Mouse (Mus musculus) G1E (cell line): ENCODE measurements around the gene Nkx6-2. TPM values are rescaled to one million over a fixed set of nuclear protein-coding genes. Genes with fewer than 3 reads are reported as not detected.

Experiments
- ATAC-seq: 2 replicates; pipeline ENCODE4 v1.8.0; 2016; ENCODE audit warnings: mild to moderate bottlenecking; ENCODE audit not compliant: insufficient number of reproducible peaks, poor library complexity, low FRiP score, severe bottlenecking; ENCODE audit errors: extremely low read depth
- DNase-seq: peaks from one replicate; pipeline ENCODE4 v3.0.0; 2012; ENCODE audit warnings: low spot score
- H3K27me3 ChIP-seq: 2 replicates; pipeline ENCODE4 v1.6.1; 2012; ENCODE audit warnings: mild to moderate bottlenecking, low read length, inconsistent platforms; ENCODE audit not compliant: insufficient read depth
- H3K36me3 ChIP-seq: replicated peaks from 2 replicates; pipeline ENCODE3; 2012; ENCODE audit warnings: mild to moderate bottlenecking, inconsistent platforms
- H3K4me1 ChIP-seq: 2 replicates; pipeline ENCODE4 v1.6.1; 2012; ENCODE audit warnings: low read depth, low read length, inconsistent platforms, mixed read lengths; ENCODE audit not compliant: insufficient read depth
- H3K4me3 ChIP-seq: 2 replicates; pipeline ENCODE4 v1.5.1; 2012; ENCODE audit warnings: low read depth, mild to moderate bottlenecking, inconsistent platforms, low read length, moderate library complexity, mixed read lengths
- H3K9me3 ChIP-seq: replicated peaks from 2 replicates; pipeline ENCODE4 v1.6.1; 2012; ENCODE audit warnings: inconsistent platforms
- CTCF ChIP-seq: IDR thresholded peaks from 2 replicates; pipeline ENCODE4 v1.5.1; 2012; ENCODE audit warnings: low read depth, low read length, inconsistent platforms, mixed read lengths
- GATA1 ChIP-seq: IDR thresholded peaks from 2 replicates; pipeline ENCODE4 v1.6.1; 2012; ENCODE audit warnings: borderline replicate concordance, low read length, inconsistent platforms, mixed read lengths
- GATA2 ChIP-seq: IDR thresholded peaks from 2 replicates; pipeline ENCODE4 v1.6.1; 2012; ENCODE audit warnings: low read depth, low read length, inconsistent platforms, borderline replicate concordance
- POLR2AphosphoS5 ChIP-seq: IDR thresholded peaks from 2 replicates; pipeline ENCODE4 v1.6.1; 2012; ENCODE audit warnings: low read depth, low read length, inconsistent platforms; ENCODE audit not compliant: insufficient replicate concordance
- TAL1 ChIP-seq: conservative IDR thresholded peaks from 2 replicates; pipeline ENCODE4 v1.6.1; 2012; ENCODE audit warnings: low read depth, low read length, inconsistent platforms, mixed read lengths
- polyA plus RNA-seq: library from polyadenylated mRNA; stranded (reverse); fragments of >175 nt; gene quantifications from 2 replicates; pipeline ENCODE4 v1.2.3, GENCODE M21; 2012
- total RNA-seq, 2 experiments: library from RNA; stranded (forward) in 1 of 2; stranded (reverse) in 1 of 2; fragments of 200-1000 nt in 1 of 2; fragments of >200 nt in 1 of 2; fragmentation: Nextera tagmentation in 1 of 2; gene quantifications; 2 replicates each; pipeline ENCODE4 v1.2.3; 2014 to 2017

Gene Nkx6-2
- not detected in 2 replicates for total RNA-seq (2014; fragmentation: Nextera tagmentation)
- not detected in 2 replicates for total RNA-seq (2017)
- not detected in 2 replicates for polyA plus RNA-seq

GRCm38 (mm10) chr7:139582595-139582994, at the start of gene Nkx6-2:
Nkx6-2 (minus strand) TSS chr7:139582797.
- peaks cover 2% of the 10 kb centered on the region; the same call in 1 of the 2 replicates for H3K27me3 ChIP-seq
- H3K36me3 ChIP-seq: no peaks in the 10 kb centered on the region
- TF ChIP-seq GATA2 (no peak), CTCF (no peak), POLR2AphosphoS5 (no peak), GATA1 (no peak), TAL1 (no peak)
- DNase-seq (no peak), ATAC-seq (no peak)
- H3K4me1 ChIP-seq: no peaks in the 10 kb centered on the region
- H3K4me3 ChIP-seq: peak within 1 kb of the TSS; percentile 23; the same call in 1 of the 2 replicates
- peaks cover 90% of the 10 kb centered on the region for H3K9me3 ChIP-seq

- Histone ChIP-seq H3K36me3 (no peaks in the 10 kb centered on the region), H3K4me3 (no peak overlapping the region), H3K27me3 (peaks cover 4% of the 10 kb centered on the region; the same call in 1 of the 2 replicates), H3K4me1 (no peaks in the 10 kb centered on the region), H3K9me3 (peaks cover 34% of the 10 kb centered on the region)
- no peak for ATAC-seq
- TF ChIP-seq POLR2AphosphoS5 (no peak), CTCF (no peak), TAL1 (no peak), GATA1 (no peak), GATA2 (no peak)
- no peak for DNase-seq
Measured at GRCm38 (mm10) chr7:139625156-139625555, 42.6 kb upstream of the Nkx6-2 start.

GRCm38 (mm10) chr7:139622568-139622967, 40.0 kb upstream of the Nkx6-2 start:
- no peak for TF ChIP-seq GATA2
- TF ChIP-seq POLR2AphosphoS5: no peak
- TF ChIP-seq CTCF: no peak
- no peak for TF ChIP-seq TAL1
- no peak for TF ChIP-seq GATA1
- Histone ChIP-seq H3K36me3 (no peaks in the 10 kb centered on the region), H3K4me1 (no peaks in the 10 kb centered on the region), H3K4me3 (no peak overlapping the region), H3K9me3 (peaks cover 40% of the 10 kb centered on the region), H3K27me3 (peaks cover 10% of the 10 kb centered on the region; the same call in 1 of the 2 replicates)
- ATAC-seq (no peak), DNase-seq (no peak)

GRCm38 (mm10) chr7:139615767-139616766, 33.5 kb upstream of the Nkx6-2 start:
- Histone ChIP-seq H3K27me3 (peaks cover 17% of the 10 kb centered on the region), H3K36me3 (no peaks in the 10 kb centered on the region), H3K4me1 (no peaks in the 10 kb centered on the region), H3K9me3 (peaks cover 69% of the 10 kb centered on the region), H3K4me3 (no peak overlapping the region)
- TF ChIP-seq CTCF (peak; percentile 39), TAL1 (no peak)
- no peak for ATAC-seq
- peak; percentile 13 for DNase-seq

- peaks cover 6% of the 10 kb centered on the region for H3K27me3 ChIP-seq
- no peaks in the 10 kb centered on the region for H3K4me1 ChIP-seq
- TF ChIP-seq GATA1: no peak
- no peak for TF ChIP-seq POLR2AphosphoS5
- no peak for TF ChIP-seq TAL1
- TF ChIP-seq GATA2: no peak
- no peak for TF ChIP-seq CTCF
- peaks cover 56% of the 10 kb centered on the region for H3K9me3 ChIP-seq
- no peak overlapping the region for H3K4me3 ChIP-seq
- no peaks in the 10 kb centered on the region for H3K36me3 ChIP-seq
- ATAC-seq: no peak
- no peak for DNase-seq
Measured at GRCm38 (mm10) chr7:139610328-139610727, 27.7 kb upstream of the Nkx6-2 start.

GRCm38 (mm10) chr7:139595862-139596261, 13.3 kb upstream of the Nkx6-2 start:
- Histone ChIP-seq H3K4me1 (no peaks in the 10 kb centered on the region; the same call in 1 of the 2 replicates), H3K9me3 (peaks cover 39% of the 10 kb centered on the region), H3K4me3 (no peak overlapping the region), H3K36me3 (no peaks in the 10 kb centered on the region), H3K27me3 (no peaks in the 10 kb centered on the region)
- DNase-seq (no peak), ATAC-seq (no peak)
- TF ChIP-seq CTCF: no peak
- no peak for TF ChIP-seq GATA2
- TF ChIP-seq POLR2AphosphoS5: no peak
- TF ChIP-seq TAL1: no peak
- no peak for TF ChIP-seq GATA1
